In genomic region chr4:46039899-46040298, GRCm38 (mm10) we compare ENCODE assay signal across 7 mouse cellular contexts. TPM values are rescaled to one million over a fixed set of nuclear protein-coding genes. Genes with fewer than 3 reads are reported as not detected.
DNase-seq lines count a peak whose midpoint lies in the region; ATAC-seq and TF ChIP-seq lines count a peak whose summit lies in the region.

No protein-coding gene starts in this region.

- peaks cover 83% of the 10 kb centered on the region for H3K27me3 ChIP-seq in E14TG2a.4 (ENCODE audit: insufficient read depth, low read length)
- no peaks in the 10 kb centered on the region for H3K27me3 ChIP-seq in heart, embryonic 14.5 days (ENCODE audit: control insufficient read depth, insufficient read depth, low read length)
- H3K27me3 ChIP-seq in liver, embryonic 16.5 days (ENCODE audit: control insufficient read depth, insufficient read depth, low read depth, low read length), result peaks cover 14% of the 10 kb centered on the region; the same call in 1 of the 2 replicates

- peak overlapping the region; percentile 77 for H3K4me2 ChIP-seq in heart, embryonic 14.5 days (ENCODE audit: low read length)
- H3K4me2 ChIP-seq in liver, embryonic 16.5 days (ENCODE audit: low read depth, low read length), result peak overlapping the region; percentile 80

- DNase-seq in B cell, adult 2 months, result no peak
- DNase-seq in right cerebral cortex, adult 18-20 months, result no peak
- no peak for DNase-seq in left cerebral cortex, adult 11 months (ENCODE audit: low spot score)

- peak overlapping the region; percentile 99 for H3K9ac ChIP-seq in heart, embryonic 14.5 days (ENCODE audit: low read length)
- H3K9ac ChIP-seq in liver, embryonic 16.5 days (ENCODE audit: low read depth, low read length), result peak overlapping the region; percentile 98

- peaks cover 12% of the 10 kb centered on the region for H3K4me1 ChIP-seq in E14TG2a.4 (replicated peaks; ENCODE audit: low read depth, low read length)
- H3K4me1 ChIP-seq in heart, embryonic 14.5 days (ENCODE audit: control insufficient read depth in 2 of 2, insufficient read depth in 2 of 2, low read length in 2 of 2), result peaks cover 32 to 45% of the 10 kb centered on the region in 2 experiments
- peaks cover 34% of the 10 kb centered on the region for H3K4me1 ChIP-seq in liver, embryonic 16.5 days (ENCODE audit: control insufficient read depth, low read depth, low read length)

- peak overlapping the region; percentile 92 to 99 for H3K27ac ChIP-seq in heart, embryonic 14.5 days (replicated peaks in 1 of 2; ENCODE audit: control insufficient read depth in 1 of 2, insufficient read depth in 1 of 2, low read depth in 2 of 2, low read length in 2 of 2)
- peak overlapping the region; percentile 98 for H3K27ac ChIP-seq in liver, embryonic 16.5 days (ENCODE audit: low read length)

- H3K4me3 ChIP-seq in E14TG2a.4 (replicated peaks; ENCODE audit: low read length), result peak overlapping the region; percentile 80
- peak overlapping the region; percentile 53 to 87 for H3K4me3 ChIP-seq in heart, embryonic 14.5 days (ENCODE audit: control insufficient read depth in 1 of 2, insufficient read depth in 1 of 2, low read depth in 1 of 2, low read length in 2 of 2)
- peak overlapping the region; percentile 93 for H3K4me3 ChIP-seq in liver, embryonic 16.5 days (ENCODE audit: low read depth, low read length)

- WGBS in heart, embryonic 14.5 days, result 8% methylated on average over 6 of the region's 6 CpGs
- 6% methylated on average over 6 of the region's 6 CpGs for WGBS in liver, embryonic 16.5 days (ENCODE audit: insufficient replicate concordance)

- no peaks in the 10 kb centered on the region for H3K9me3 ChIP-seq in E14TG2a.4 (ENCODE audit: low read length)
- H3K9me3 ChIP-seq in heart, embryonic 14.5 days (ENCODE audit: control insufficient read depth, low read length), result no peaks in the 10 kb centered on the region
- H3K9me3 ChIP-seq in liver, embryonic 16.5 days (replicated peaks; ENCODE audit: control insufficient read depth, low read length), result no peaks in the 10 kb centered on the region

- H3K36me3 ChIP-seq in E14TG2a.4 (ENCODE audit: insufficient read depth, low read length), result no peaks in the 10 kb centered on the region
- H3K36me3 ChIP-seq in heart, embryonic 14.5 days (ENCODE audit: control insufficient read depth, insufficient read depth, low read length), result peaks cover 3% of the 10 kb centered on the region; the same call in 1 of the 2 replicates
- H3K36me3 ChIP-seq in liver, embryonic 16.5 days (ENCODE audit: control insufficient read depth, insufficient read depth), result peaks cover 16% of the 10 kb centered on the region

- TF ChIP-seq CTCF in E14TG2a.4 (conservative IDR thresholded peaks at IDR 0.05; ENCODE audit: low read length), result no peak

- peak; percentile 12 for ATAC-seq in CD4-positive, CD25-positive, alpha-beta regulatory T cell, adult 4 months
- ATAC-seq in heart, embryonic 14.5 days (ENCODE audit: insufficient number of reproducible peaks, insufficient read depth, low FRiP score, low read depth), result no peak
- peak; percentile 24 for ATAC-seq in liver, embryonic 16.5 days (ENCODE audit: low read depth)

RNA-seq across cellular contexts. Expression of gene Tmod1, which starts 1.2 kb away (rescaled TPM):
- polyA plus RNA-seq in CD4-positive, CD25-positive, alpha-beta regulatory T cell, adult 4 months (2017; shearing (Covaris generic)), result 1 to 10 TPM; 2.0 to 4.2 TPM
- polyA plus RNA-seq in heart, embryonic 14.5 days (2014; fragmentation: Nextera tagmentation; extraction: Ambion mirVana), result 220 and 230 TPM in 2 replicates
- 50.0 and 52.5 TPM in 2 replicates for polyA plus RNA-seq in liver, embryonic 16.5 days (2015; fragmentation: Nextera tagmentation; extraction: Ambion mirVana)
